Mouse (Mus musculus): ENCODE results near the gene Dennd2a. TPM values are rescaled to one million over a fixed set of nuclear protein-coding genes. Genes with fewer than 3 reads are reported as not detected.
"Not testable (repeated sequence)": the region's sequence is repeated elsewhere in the genome, so short reads cannot be mapped to it uniquely, and the experiment has no call there.

Gene Dennd2a
- polyA plus RNA-seq, 1 experiment from 2014 or later: 15.6 TPM

- no peaks in the 10 kb centered on the region for H3K27me3 ChIP-seq (ENCODE audit: control insufficient read depth, insufficient read depth, low read depth, low read length)
- H3K4me3 ChIP-seq (ENCODE audit: low read depth, low read length): no peak overlapping the region
- H3K36me3 ChIP-seq (ENCODE audit: control insufficient read depth, insufficient read depth, low read length): no peaks in the 10 kb centered on the region
- H3K4me2 ChIP-seq (ENCODE audit: low read length): no peak overlapping the region
- no peak overlapping the region for H3K9ac ChIP-seq (ENCODE audit: low read depth, low read length)
- H3K4me1 ChIP-seq (ENCODE audit: control insufficient read depth, insufficient read depth, low read length): no peaks in the 10 kb centered on the region
- 97% methylated on average over 3 of the region's 4 CpGs for WGBS
- ATAC-seq: no peak
- no peak overlapping the region for H3K27ac ChIP-seq (ENCODE audit: low read length)
- H3K9me3 ChIP-seq (replicated peaks; ENCODE audit: control insufficient read depth, low read length, poor library complexity, severe bottlenecking): no peaks in the 10 kb centered on the region
Measured at GRCm38 (mm10) chr6:39426725-39427124, 130.9 kb downstream of the Dennd2a start.

- H3K36me3 ChIP-seq (ENCODE audit: control insufficient read depth, insufficient read depth, low read length): no peaks in the 10 kb centered on the region
- ATAC-seq: no peak
- H3K4me2 ChIP-seq (ENCODE audit: low read length): no peak overlapping the region
- no peaks in the 10 kb centered on the region for H3K9me3 ChIP-seq (replicated peaks; ENCODE audit: control insufficient read depth, low read length, poor library complexity, severe bottlenecking)
- no peak overlapping the region for H3K4me3 ChIP-seq (ENCODE audit: low read depth, low read length)
- no peak overlapping the region for H3K27ac ChIP-seq (ENCODE audit: low read length)
- H3K4me1 ChIP-seq (ENCODE audit: control insufficient read depth, insufficient read depth, low read length): no peaks in the 10 kb centered on the region
- WGBS: 92% methylated on average over 2 of the region's 2 CpGs
- no peaks in the 10 kb centered on the region for H3K27me3 ChIP-seq (ENCODE audit: control insufficient read depth, insufficient read depth, low read depth, low read length)
- no peak overlapping the region for H3K9ac ChIP-seq (ENCODE audit: low read depth, low read length)
Measured at GRCm38 (mm10) chr6:39425181-39425580, 132.5 kb downstream of the Dennd2a start.

DNA sequence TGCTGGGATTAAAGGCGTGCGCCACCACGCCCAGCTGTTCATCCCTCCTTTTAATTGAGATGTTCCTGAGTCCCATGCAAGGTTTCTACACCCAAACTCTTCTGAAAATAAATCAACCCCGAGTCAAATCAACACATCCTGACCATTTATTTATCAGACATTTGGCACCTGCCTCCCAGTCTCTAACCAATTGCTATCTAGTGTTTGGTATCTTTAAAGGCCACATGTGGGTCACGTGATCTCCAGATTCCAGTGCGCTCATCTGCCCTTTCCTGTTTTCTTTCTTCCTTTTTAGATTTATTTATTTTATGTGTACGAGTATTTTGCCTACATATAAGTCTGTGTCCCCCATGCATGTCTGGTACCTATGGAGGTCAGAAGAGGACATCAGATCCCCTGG lies 134.0 kb downstream of the Dennd2a start:
- H3K9me3 ChIP-seq (replicated peaks; ENCODE audit: control insufficient read depth, low read length, poor library complexity, severe bottlenecking): no peaks in the 10 kb centered on the region
- no peak overlapping the region for H3K4me3 ChIP-seq (ENCODE audit: low read depth, low read length)
- H3K36me3 ChIP-seq (ENCODE audit: control insufficient read depth, insufficient read depth, low read length): no peaks in the 10 kb centered on the region
- no peaks in the 10 kb centered on the region for H3K27me3 ChIP-seq (ENCODE audit: control insufficient read depth, insufficient read depth, low read depth, low read length)
- no peak overlapping the region for H3K9ac ChIP-seq (ENCODE audit: low read depth, low read length)
- H3K4me2 ChIP-seq (ENCODE audit: low read length): no peak overlapping the region
- 92% methylated on average over 7 of the region's 7 CpGs for WGBS
- H3K4me1 ChIP-seq (ENCODE audit: control insufficient read depth, insufficient read depth, low read length): no peaks in the 10 kb centered on the region
- ATAC-seq: no peak
- H3K27ac ChIP-seq (ENCODE audit: low read length): no peak overlapping the region

GRCm38 (mm10) chr6:39423130-39423551 lies 134.5 kb downstream of the Dennd2a start:
- Histone ChIP-seq H3K9me3 (replicated peaks; ENCODE audit: control insufficient read depth, low read length, poor library complexity, severe bottlenecking) (no peaks in the 10 kb centered on the region), H3K36me3 (ENCODE audit: control insufficient read depth, insufficient read depth, low read length) (no peaks in the 10 kb centered on the region), H3K27me3 (ENCODE audit: control insufficient read depth, insufficient read depth, low read depth, low read length) (no peaks in the 10 kb centered on the region), H3K9ac (ENCODE audit: low read depth, low read length) (no peak overlapping the region), H3K4me2 (ENCODE audit: low read length) (no peak overlapping the region), H3K4me1 (ENCODE audit: control insufficient read depth, insufficient read depth, low read length) (peaks cover 3% of the 10 kb centered on the region), H3K4me3 (ENCODE audit: low read depth, low read length) (no peak overlapping the region), H3K27ac (ENCODE audit: low read length) (no peak overlapping the region)
- WGBS: 70% methylated on average over 6 of the region's 6 CpGs
- no peak for ATAC-seq

DNA sequence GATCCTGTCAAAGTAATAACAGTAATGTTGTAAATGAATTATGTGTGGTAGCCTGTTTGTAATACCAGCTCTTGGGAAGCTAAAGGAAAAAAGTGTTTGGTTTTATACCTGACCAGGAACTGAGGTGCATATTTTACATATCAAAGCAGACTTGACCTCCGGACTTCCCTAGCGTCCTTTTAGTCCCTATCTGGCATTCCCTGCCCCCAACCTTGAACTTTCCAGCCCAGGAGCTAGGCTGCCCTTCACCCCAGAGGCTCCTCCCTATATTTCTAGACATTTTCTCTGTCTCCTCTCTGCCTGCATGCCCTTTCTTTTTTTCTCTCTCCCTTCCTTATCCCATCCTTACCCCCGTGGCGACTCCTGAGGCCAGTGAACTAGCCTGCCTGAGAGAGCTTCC lies 136.8 kb downstream of the Dennd2a start:
- no peaks in the 10 kb centered on the region for H3K27me3 ChIP-seq (ENCODE audit: control insufficient read depth, insufficient read depth, low read depth, low read length)
- H3K4me2 ChIP-seq (ENCODE audit: low read length): peak overlapping the region; percentile 57; the same call in 1 of the 2 replicates
- no peak overlapping the region for H3K27ac ChIP-seq (ENCODE audit: low read length)
- 41% methylated on average over 4 of the region's 4 CpGs for WGBS
- peak overlapping the region; percentile 91; the same call in 1 of the 2 replicates for H3K4me3 ChIP-seq (ENCODE audit: low read depth, low read length)
- no peak overlapping the region for H3K9ac ChIP-seq (ENCODE audit: low read depth, low read length)
- H3K4me1 ChIP-seq (ENCODE audit: control insufficient read depth, insufficient read depth, low read length): peaks cover 14% of the 10 kb centered on the region
- ATAC-seq: no peak
- H3K36me3 ChIP-seq (ENCODE audit: control insufficient read depth, insufficient read depth, low read length): no peaks in the 10 kb centered on the region
- no peaks in the 10 kb centered on the region for H3K9me3 ChIP-seq (replicated peaks; ENCODE audit: control insufficient read depth, low read length, poor library complexity, severe bottlenecking)

DNA sequence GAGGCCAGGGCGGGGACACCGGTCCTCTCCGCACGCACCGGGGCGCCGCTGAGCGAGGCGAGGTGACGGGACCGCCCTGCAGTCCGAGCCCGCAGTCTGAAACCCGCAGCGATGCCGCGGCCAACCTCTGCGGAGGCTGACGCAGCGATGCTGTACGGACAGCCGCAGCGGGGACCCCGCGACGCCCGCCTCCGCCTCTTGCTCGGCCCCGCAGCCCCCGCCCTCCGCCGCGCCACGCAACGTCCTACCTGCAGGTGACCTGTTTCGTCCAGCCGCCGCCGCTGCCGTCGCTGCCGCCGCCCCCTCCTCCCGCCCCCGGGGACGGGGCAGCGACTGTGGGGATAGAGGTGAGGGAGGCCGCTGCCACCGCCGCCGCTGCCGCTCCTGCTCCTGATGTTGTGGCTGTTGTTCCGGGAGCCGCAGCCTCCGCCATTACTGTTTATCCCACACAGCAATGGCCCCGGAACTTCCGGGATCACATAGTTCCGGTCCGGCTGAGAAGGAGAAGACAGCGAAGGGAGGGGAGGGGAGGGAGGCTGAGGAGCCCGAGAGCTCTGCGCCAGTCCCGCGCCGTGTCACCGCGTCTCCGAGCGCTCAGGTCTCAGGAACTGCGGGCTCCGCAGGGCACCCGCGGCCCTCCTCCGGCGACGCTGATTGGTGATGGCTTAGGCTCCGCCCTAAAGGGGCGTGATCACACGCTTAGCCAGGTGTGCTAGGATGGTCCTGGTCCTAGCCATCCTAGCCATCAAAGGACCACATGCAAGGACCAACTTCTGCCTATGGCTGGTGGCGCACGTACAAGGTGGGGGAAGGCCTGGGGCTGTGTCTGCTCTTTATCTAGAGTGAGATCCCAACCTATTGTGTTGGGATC lies 137.6 kb downstream of the Dennd2a start, which contains the start of gene Mkrn1:
Gene Mkrn1 (minus strand): TSS at position 612 of the 871 bp plus-strand sequence.
- no peaks in the 10 kb centered on the region for H3K27me3 ChIP-seq (ENCODE audit: control insufficient read depth, insufficient read depth, low read depth, low read length)
- peak within 1 kb of the TSS; percentile 57 for H3K4me2 ChIP-seq (ENCODE audit: low read length)
- peak within 1 kb of the TSS; percentile 91 for H3K4me3 ChIP-seq (ENCODE audit: low read depth, low read length)
- H3K36me3 ChIP-seq (ENCODE audit: control insufficient read depth, insufficient read depth, low read length): no peaks in the 10 kb centered on the region
- under 1% methylated on average over 57 of the region's 82 CpGs for WGBS
- H3K9me3 ChIP-seq (replicated peaks; ENCODE audit: control insufficient read depth, low read length, poor library complexity, severe bottlenecking): no peaks in the 10 kb centered on the region
- H3K4me1 ChIP-seq (ENCODE audit: control insufficient read depth, insufficient read depth, low read length): peaks cover 14% of the 10 kb centered on the region
- H3K27ac ChIP-seq (ENCODE audit: low read length): peak within 1 kb of the TSS; percentile 97
- ATAC-seq: peak; percentile 97
- peak within 1 kb of the TSS; percentile 97 for H3K9ac ChIP-seq (ENCODE audit: low read depth, low read length)

GRCm38 (mm10) chr6:39419386-39419850 lies 138.2 kb downstream of the Dennd2a start:
- Histone ChIP-seq H3K36me3 (ENCODE audit: control insufficient read depth, insufficient read depth, low read length) (no peaks in the 10 kb centered on the region), H3K27me3 (ENCODE audit: control insufficient read depth, insufficient read depth, low read depth, low read length) (no peaks in the 10 kb centered on the region), H3K9ac (ENCODE audit: low read depth, low read length) (peak overlapping the region; percentile 97), H3K9me3 (replicated peaks; ENCODE audit: control insufficient read depth, low read length, poor library complexity, severe bottlenecking) (no peaks in the 10 kb centered on the region), H3K27ac (ENCODE audit: low read length) (peak overlapping the region; percentile 97), H3K4me2 (ENCODE audit: low read length) (peak overlapping the region; percentile 57), H3K4me1 (ENCODE audit: control insufficient read depth, insufficient read depth, low read length) (peaks cover 16% of the 10 kb centered on the region), H3K4me3 (ENCODE audit: low read depth, low read length) (peak overlapping the region; percentile 91)
- under 1% methylated on average over 43 of the region's 43 CpGs for WGBS
- no peak for ATAC-seq

DNA sequence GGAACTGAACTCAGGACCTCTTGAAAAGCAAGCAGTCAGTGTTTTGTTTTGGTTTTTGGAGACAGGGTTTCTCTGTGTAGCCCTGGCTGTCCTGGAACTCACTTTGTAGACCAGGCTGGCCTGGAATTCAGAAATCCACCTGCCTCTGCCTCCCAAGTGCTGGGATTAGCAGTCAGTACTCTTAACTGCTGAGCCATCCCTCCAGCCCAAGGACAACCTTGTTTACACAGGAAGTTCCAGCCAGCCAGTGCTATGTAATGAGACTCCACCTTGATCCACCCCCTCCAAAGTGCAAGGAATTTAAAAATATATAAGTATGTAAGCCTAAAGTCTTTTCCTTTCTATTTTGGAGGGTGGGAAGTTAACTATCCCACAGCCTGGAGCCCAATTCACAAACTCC lies 141.0 kb downstream of the Dennd2a start:
- not testable (repeated sequence) for H3K9me3 ChIP-seq (replicated peaks; ENCODE audit: control insufficient read depth, low read length, poor library complexity, severe bottlenecking); H3K9ac ChIP-seq (ENCODE audit: low read depth, low read length); H3K4me3 ChIP-seq (ENCODE audit: low read depth, low read length); H3K27ac ChIP-seq (ENCODE audit: low read length); H3K4me2 ChIP-seq (ENCODE audit: low read length); H3K27me3 ChIP-seq (ENCODE audit: control insufficient read depth, insufficient read depth, low read depth, low read length); H3K36me3 ChIP-seq (ENCODE audit: control insufficient read depth, insufficient read depth, low read length); ATAC-seq
- H3K4me1 ChIP-seq (ENCODE audit: control insufficient read depth, insufficient read depth, low read length): peaks cover 21% of the 10 kb centered on the region

DNA sequence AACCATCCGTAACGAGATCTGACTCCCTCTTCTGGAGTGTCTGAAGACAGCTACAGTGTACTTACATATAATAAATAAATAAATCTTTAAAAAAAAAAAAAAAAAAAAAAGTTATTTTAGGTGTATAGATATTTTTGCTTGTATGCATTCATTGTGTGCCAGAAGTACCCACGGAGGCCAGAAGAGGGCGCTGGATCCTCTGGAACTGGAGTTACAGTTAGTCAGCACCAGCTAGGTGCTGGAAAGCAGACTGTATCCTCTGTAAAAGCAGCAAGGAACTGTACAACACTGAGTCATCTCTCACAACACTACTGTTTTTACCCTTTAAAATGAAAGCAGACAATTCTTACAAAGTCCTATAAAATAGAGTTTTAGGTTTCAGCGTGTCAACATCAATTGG lies 141.9 kb downstream of the Dennd2a start:
- H3K4me2 ChIP-seq (ENCODE audit: low read length): no peak overlapping the region
- WGBS: 59% methylated on average over 3 of the region's 5 CpGs
- H3K27ac ChIP-seq (ENCODE audit: low read length): no peak overlapping the region
- no peaks in the 10 kb centered on the region for H3K36me3 ChIP-seq (ENCODE audit: control insufficient read depth, insufficient read depth, low read length)
- H3K27me3 ChIP-seq (ENCODE audit: control insufficient read depth, insufficient read depth, low read depth, low read length): no peaks in the 10 kb centered on the region
- no peak overlapping the region for H3K9ac ChIP-seq (ENCODE audit: low read depth, low read length)
- ATAC-seq: no peak
- H3K4me1 ChIP-seq (ENCODE audit: control insufficient read depth, insufficient read depth, low read length): peaks cover 21% of the 10 kb centered on the region
- H3K4me3 ChIP-seq (ENCODE audit: low read depth, low read length): no peak overlapping the region
- no peaks in the 10 kb centered on the region for H3K9me3 ChIP-seq (replicated peaks; ENCODE audit: control insufficient read depth, low read length, poor library complexity, severe bottlenecking)

Measured in midbrain, embryonic 16.5 days (tissue).